Mouse (Mus musculus) megakaryocyte-erythroid progenitor cell, adult 5-6 weeks (primary cell): Measurements from ENCODE around the gene Snx10. TPM values are rescaled to one million over a fixed set of nuclear protein-coding genes. Genes with fewer than 3 reads are reported as not detected.
"Not testable (repeated sequence)": the region's sequence is repeated elsewhere in the genome, so short reads cannot be mapped to it uniquely, and the experiment has no call there.

ENCODE experiments used
- ATAC-seq: replicated peaks from 2 replicates; pipeline ENCODE4 v1.8.0; 2016; ENCODE audit warnings: mild to moderate bottlenecking, inconsistent platforms; ENCODE audit not compliant: severe bottlenecking, poor library complexity, low FRiP score, low TSS enrichment
- total RNA-seq, 2 experiments: library from RNA; stranded (forward) in 1 of 2; stranded (reverse) in 1 of 2; fragments of 200-1000, 215-1000 nt in 1 of 2; fragments of >200 nt in 1 of 2; fragmentation: Nextera tagmentation in 1 of 2; gene quantifications; 2 replicates each; pipeline ENCODE4 v1.2.3; 2014 to 2017

Snx10 gene
- total RNA-seq (2014; fragmentation: Nextera tagmentation) (17.0 and 36.2 TPM in 2 replicates), total RNA-seq (2017) (16.2 and 55.9 TPM in 2 replicates)

DNA sequence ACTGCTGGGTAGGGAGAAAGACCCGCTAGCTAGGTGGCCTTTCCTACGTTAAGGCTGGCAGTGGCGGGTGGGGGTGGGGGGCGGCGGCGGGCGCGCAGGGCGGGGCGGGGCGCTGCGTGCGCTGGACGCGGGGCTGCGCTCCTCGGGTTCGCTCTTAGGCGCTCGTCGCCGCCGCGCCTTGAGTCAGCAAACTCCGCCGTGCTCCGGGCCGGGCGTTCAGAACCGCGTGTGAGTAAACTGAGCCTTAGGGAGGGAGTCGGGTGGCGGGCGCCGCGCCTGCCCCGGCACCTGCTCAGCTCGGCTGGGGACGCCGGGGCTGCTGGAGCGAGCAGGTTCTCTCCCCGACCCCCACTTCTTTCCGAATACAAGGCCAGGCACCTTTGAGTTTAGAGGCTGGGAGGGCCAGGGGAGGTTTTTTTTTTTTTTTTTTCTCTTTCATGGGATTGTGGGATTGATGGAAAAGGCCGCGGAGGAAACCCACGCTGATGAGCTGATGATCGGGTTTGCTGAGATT, at the start of gene Snx10:
TSS of gene Snx10 (plus strand) at position 95 of the 514 bp plus-strand sequence.
- peak; percentile 61; the same call in 1 of the 2 replicates for ATAC-seq

DNA sequence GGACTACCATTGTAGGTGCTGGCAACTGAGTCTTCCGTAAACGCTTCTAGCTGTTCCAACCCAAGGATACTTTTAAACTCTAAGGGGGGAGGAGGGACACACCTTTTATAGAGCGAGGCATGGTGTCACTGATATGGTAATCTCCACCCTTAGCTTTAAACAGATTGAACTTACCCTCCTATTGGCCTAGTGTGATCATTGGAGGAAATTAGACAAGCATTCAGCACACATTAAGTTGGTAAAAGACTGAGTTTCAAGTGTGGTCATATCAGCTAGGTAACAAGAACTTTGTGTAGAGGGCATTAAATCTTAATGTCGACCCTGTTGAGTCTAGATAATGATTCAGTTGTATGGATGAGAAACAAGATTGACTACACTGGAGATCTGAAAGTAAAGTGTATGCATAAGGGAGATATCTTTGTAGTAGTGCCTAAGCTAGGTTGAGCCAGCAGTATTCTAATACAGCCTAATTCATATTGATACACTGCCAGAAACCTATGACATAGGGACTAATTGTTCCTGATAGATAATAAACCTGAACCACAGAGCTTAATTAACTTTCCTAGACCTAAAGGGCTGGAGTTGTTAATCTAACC, 44.5 kb upstream of the Snx10 start:
- ATAC-seq = peak; percentile 96

- no peak for ATAC-seq
Measured at GRCm38 (mm10) chr6:51481548-51481947, 42.2 kb upstream of the Snx10 start.

DNA sequence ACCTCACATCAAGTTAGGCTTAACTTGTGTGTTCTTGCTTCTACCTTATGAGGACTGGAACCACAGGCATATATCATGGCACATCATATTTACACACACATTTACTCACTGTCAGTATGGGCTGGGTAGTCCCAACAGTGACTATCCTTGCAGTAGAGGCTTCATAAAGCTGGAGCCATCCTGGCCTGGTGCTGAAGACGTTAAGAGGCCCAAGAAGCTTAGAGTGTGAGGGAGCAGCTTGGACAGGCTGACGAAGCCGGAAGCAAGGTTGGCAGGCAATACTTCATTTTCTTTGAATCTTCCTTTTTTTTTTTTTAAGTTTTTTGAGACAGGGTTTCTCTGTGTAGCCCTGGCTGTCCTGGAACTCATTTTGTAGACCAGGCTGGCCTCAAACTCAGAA, 39.8 kb upstream of the Snx10 start:
- no peak for ATAC-seq

DNA sequence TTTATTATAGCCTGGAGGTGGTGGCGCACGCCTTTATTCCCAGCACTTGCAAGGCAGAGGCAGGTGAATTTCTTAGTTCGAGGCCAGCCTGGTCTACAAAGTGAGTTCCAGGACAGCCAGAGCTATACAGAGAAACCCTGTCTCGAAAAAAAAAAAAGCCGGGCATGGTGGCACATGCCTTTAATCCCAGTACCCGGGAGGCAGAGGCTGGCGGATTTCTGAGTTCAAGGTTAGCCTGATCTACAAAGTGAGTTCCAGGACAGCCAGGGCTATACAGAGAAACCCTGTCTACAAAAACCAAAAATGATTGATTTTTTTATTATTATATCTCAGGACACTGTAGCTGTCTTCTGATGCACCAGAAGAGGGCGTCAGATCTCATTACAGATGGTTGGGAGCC, 39.1 kb upstream of the Snx10 start:
- not testable (repeated sequence) for ATAC-seq

GRCm38 (mm10) chr6:51485646-51486045, 38.1 kb upstream of the Snx10 start:
- peak; percentile 80 for ATAC-seq

DNA sequence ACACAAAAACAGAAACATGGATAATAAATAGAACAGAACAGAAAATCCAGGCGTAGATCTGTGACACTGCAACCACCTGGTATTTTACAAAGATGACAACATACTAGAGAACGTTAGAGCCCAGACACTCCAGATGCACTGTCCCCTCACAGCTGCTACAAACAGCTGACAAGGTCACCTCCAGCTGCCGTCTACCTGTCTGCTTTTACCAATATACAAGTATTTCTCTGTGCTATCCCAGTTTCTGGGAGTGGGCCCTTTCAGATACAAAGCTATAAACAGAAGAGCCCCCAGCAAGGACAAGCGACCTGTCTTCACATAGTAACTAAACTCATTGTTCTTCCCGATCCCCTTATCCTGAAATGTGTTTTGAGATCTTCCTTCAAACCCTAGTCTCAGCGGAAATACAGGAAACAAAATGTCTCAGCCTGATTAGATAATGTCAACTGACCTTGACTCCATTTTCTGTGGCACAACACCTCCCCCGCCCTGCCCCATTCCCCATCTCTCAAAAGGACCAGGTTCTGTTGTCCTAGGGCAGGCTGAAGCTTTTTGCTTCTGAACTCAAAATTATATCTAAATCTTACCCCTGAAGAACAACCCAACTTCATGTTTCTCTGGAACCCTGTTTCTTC, 37.5 kb upstream of the Snx10 start:
- peak; percentile 45 for ATAC-seq

DNA sequence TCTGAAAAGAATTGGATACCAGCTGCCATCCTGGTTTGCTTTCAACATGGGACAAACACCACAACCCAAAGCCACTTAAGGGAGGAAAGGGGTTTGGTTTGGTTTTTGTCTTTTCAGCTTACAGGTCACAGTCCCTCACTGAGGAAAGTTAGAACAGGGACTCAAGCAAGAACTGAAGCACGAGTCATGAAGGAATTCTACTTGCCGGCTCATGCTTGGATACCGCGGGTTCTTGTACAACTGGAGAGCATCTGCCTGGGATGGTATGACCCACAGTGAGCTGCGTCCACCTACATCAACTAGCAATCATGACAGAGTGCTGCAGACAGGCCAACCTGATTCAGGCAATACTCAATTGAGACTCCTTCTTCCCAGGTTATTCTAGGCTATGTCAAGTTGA, 37.0 kb upstream of the Snx10 start:
- no peak for ATAC-seq

DNA sequence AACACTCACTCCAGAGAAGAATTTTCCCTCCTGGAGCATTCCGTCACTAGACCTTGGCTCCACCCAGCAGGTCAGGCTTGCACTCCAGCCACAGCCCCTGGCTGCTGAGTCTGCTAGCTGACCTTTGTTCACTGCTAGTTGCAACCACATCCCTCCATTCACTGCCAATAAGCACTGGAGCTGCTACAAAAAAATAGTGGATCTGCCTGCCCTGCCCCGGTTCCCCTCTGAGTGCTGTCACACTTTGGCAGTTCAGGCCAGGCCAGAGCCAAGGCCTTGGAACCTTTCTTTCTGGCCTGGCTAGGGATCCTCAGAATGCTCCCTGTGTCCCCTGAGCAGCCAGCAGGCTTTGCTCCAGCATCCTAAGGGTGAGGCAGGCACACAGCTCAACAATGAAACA, 33.9 kb upstream of the Snx10 start:
- no peak for ATAC-seq

DNA sequence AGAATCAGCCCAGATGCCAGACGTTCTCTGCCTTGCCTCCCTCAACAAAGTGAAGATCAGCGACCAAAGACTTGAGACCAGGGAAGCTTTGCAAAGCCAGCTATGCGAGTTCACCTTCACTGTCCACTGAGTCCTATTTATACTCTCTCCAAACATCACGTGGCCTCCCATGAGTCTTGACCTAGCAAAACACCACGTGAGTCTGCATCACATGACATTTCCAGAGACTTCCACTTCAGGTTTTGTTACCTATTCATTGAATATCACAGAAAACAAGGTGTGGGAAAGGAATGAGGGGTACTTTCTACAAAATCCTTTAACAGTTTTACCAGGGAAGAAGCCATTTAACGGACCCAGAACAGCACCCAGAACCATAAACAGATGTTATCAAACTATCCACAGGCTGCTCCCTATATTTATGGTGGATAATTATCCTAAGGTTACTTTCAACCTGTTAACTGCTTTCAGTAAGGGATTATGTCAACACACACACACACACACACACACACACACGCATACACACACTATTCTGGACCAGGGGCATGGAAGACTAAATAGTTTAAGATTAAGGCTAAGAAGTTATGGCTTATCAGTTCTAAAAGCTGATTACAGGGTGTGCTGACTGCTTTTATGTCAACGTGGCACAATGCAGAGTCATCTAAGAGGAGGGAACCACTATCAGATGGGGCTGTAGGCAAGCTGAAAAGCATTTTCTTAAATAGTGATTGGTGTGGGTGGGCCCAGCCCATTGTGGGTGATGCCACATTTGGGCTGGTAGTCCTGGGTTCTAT, 26.2 kb upstream of the Snx10 start:
- ATAC-seq = peak; percentile 41; the same call in 1 of the 2 replicates

DNA sequence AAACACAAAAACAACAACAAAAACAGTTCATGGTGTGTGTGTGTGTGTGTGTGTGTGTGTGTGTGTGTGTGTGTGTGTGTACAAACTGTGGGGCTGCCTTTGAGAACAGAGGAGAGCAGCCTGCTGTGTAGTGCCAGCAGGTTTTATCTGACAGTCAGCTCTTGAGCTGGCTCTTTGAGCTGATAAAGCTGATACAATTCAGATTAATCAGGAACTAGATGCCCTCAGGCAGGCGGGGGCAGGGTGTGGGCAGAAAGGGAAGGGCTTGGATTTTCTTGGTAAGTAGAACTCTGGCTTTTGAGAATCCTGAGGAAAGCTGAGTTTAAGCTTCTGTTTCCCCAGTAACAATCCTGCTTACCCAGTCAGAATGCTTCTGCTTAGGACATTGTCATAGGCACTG, 18.0 kb upstream of the Snx10 start:
- no peak for ATAC-seq

DNA sequence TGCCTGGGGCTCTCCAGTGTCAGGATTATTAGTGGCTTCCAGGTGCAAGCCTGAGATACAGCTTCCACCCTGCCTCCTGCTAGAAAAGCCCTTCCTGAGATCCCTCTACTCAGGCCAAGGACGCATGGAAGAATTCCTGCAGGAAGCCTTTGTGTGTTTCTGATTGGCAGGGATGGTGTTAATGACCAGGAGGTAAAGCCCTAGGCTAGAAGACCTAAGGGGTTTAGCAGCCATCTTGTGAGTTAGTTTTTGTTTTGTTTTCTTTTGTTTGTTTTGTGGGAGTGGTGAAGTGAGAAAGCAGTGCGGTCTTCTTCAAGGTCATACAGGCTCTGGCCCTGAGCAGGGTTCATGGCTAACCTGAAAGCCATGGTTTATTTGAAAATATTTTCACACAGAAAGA, 16.1 kb upstream of the Snx10 start:
- no peak for ATAC-seq

- peak; percentile 87 for ATAC-seq
Measured at GRCm38 (mm10) chr6:51508750-51509648, 14.7 kb upstream of the Snx10 start.

DNA sequence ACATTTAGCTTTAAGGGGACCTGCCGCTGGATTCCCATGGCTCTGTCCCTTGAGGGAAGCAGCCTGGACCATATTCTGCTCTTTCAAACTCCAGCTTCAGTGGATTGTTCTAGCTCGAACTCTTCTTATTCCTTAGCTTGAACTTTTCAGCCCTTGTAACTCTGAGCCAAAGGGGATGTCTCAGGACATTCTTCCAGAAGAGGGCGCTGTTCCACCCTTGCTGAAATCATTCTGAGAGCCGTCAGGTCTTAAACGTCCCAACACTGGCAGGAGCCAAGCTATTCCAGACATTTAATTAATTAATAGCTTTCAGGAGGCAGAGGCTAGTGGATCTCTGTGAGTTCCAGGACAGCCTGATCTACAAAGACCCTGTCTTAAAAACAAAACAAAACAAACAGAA, 13.6 kb upstream of the Snx10 start:
- ATAC-seq = peak; percentile 66

GRCm38 (mm10) chr6:51510946-51511345, 12.8 kb upstream of the Snx10 start:
- ATAC-seq = no peak

- ATAC-seq = no peak
Measured at GRCm38 (mm10) chr6:51513745-51514144, 10.0 kb upstream of the Snx10 start.

DNA sequence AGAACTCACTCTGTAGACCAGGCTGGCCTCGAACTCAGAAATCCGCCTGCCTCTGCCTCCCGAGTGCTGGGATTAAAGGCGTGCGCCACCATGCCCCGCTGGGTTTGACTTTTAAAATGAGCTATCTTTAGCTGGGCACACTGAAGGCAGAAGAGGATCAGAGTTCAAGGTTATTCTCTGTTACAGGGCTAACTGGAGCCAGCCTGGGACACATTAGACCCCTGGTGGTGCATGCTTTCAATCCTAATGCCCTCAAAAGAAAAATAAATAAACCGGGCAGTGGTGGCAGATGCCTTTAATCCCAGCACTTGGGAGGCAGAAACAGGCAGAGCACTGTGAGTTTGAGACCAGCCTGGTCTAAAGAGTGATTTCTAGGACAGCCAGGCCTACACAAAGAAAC, 8.8 kb upstream of the Snx10 start:
- no peak for ATAC-seq

DNA sequence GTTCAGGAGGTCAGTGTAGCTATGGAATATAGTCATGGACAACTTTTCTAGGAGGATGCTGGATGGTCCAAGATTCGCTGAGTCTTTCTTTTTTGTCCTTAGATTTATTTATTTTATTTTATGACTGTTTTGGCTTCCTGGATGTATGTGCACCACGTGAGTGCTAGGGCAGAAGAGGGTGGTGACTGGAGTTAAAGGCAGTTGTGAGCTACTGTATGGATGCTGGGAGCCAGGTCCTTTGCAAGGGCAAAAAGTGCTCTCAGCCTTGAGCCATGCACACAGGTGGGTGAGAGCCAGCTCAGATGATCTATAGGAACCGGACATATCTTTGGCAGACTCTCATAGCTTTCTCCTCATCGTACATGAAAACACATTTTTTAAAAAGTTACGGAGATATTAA, 391 bp upstream of the Snx10 start:
- ATAC-seq = peak; percentile 52; the same call in 1 of the 2 replicates

GRCm38 (mm10) chr6:51524321-51524931, 725 bp downstream of the Snx10 start:
- no peak; the same call in 1 of the 2 replicates for ATAC-seq
